Mouse (Mus musculus) MEL (cell line): ENCODE measurements around the gene Ak5. TPM values are rescaled to one million over a fixed set of nuclear protein-coding genes. Genes with fewer than 3 reads are reported as not detected.

ENCODE experiments used
- DNase-seq: peaks from one replicate; pipeline ENCODE4 v3.0.0; 2011; ENCODE audit warnings: low read depth, low spot score
- H3K27ac ChIP-seq: 2 replicates; pipeline ENCODE4 v1.5.1; 2012; ENCODE audit warnings: low read depth, mild to moderate bottlenecking, control low read depth, low read length, moderate library complexity; ENCODE audit not compliant: control insufficient read depth
- H3K27me3 ChIP-seq, 2 experiments: fragments of 150-350 bp in 1 of 2; sonication (generic) in 1 of 2; 2 replicates each; pipeline ENCODE4 v1.6.1; 2012; ENCODE audit warnings: low read length in 2 of 2, mild to moderate bottlenecking in 2 of 2, improper control_type of control experiment in 1 of 2, moderate library complexity in 1 of 2; ENCODE audit not compliant: insufficient read depth in 2 of 2, control insufficient read depth in 1 of 2
- H3K36me3 ChIP-seq, 2 experiments: 2 replicates each; pipeline ENCODE4 v1.6.1; 2012 to 2014; ENCODE audit warnings: low read length in 2 of 2, improper control_type of control experiment in 1 of 2, inconsistent platforms in 1 of 2, mild to moderate bottlenecking in 1 of 2; ENCODE audit not compliant: insufficient read depth in 2 of 2, control insufficient read depth in 1 of 2
- H3K4me1 ChIP-seq, 2 experiments: fragments of 150-350 bp in 1 of 2; sonication (generic) in 1 of 2; 2 replicates each; pipeline ENCODE4 v1.6.1; 2012; ENCODE audit warnings: low read length in 2 of 2, improper control_type of control experiment in 1 of 2, mild to moderate bottlenecking in 1 of 2; ENCODE audit not compliant: insufficient read depth in 2 of 2, control insufficient read depth in 1 of 2
- H3K4me3 ChIP-seq, 2 experiments: fragments of 150-350 bp in 1 of 2; sonication (generic) in 1 of 2; 2 replicates each; pipeline ENCODE4 v1.5.1; 2012; ENCODE audit warnings: low read depth in 2 of 2, low read length in 2 of 2, mild to moderate bottlenecking in 2 of 2, moderate library complexity in 2 of 2, control low read depth in 1 of 2, improper control_type of control experiment in 1 of 2; ENCODE audit not compliant: control insufficient read depth in 1 of 2, insufficient read depth in 1 of 2
- H3K79me2 ChIP-seq: 2 replicates; pipeline ENCODE4 v1.6.1; 2012; ENCODE audit warnings: mild to moderate bottlenecking, low read length, moderate library complexity; ENCODE audit not compliant: control insufficient read depth, poor library complexity, insufficient read depth
- H3K9ac ChIP-seq: 2 replicates; pipeline ENCODE4 v1.6.1; 2012; ENCODE audit warnings: low read depth, mild to moderate bottlenecking, control low read depth, low read length, moderate library complexity; ENCODE audit not compliant: control insufficient read depth, poor library complexity, severe bottlenecking
- H3K9me3 ChIP-seq: fragments of 150-350 bp; sonication (generic); replicated peaks from 2 replicates; pipeline ENCODE4 v1.6.1; 2012; ENCODE audit warnings: mild to moderate bottlenecking, low read length, improper control_type of control experiment, moderate library complexity; ENCODE audit not compliant: insufficient read depth
- BHLHE40 ChIP-seq: IDR thresholded peaks from 2 replicates; pipeline ENCODE4 v1.6.1; 2012; ENCODE audit warnings: low read depth, mild to moderate bottlenecking, inconsistent platforms, low read length, improper control_type of control experiment, borderline replicate concordance
- CHD1 ChIP-seq: IDR thresholded peaks from 2 replicates; pipeline ENCODE4 v1.6.1; 2012; ENCODE audit warnings: low read depth, mild to moderate bottlenecking, inconsistent platforms, low read length, improper control_type of control experiment
- CHD2 ChIP-seq: IDR thresholded peaks from 2 replicates; pipeline ENCODE4 v1.6.1; 2011; ENCODE audit warnings: low read length, improper control_type of control experiment
- CTCF ChIP-seq, 3 experiments: IDR thresholded peaks in 2 of 3; conservative IDR thresholded peaks in 1 of 3; 2 replicates each; pipeline ENCODE4 v1.5.1; 2011 to 2012; ENCODE audit warnings: low read length in 3 of 3, low read depth in 2 of 3, mild to moderate bottlenecking in 2 of 3, improper control_type of control experiment in 1 of 3, inconsistent platforms in 1 of 3, mixed read lengths in 1 of 3, moderate library complexity in 1 of 3; ENCODE audit not compliant: control insufficient read depth in 1 of 3, insufficient read depth in 1 of 3, poor library complexity in 1 of 3, severe bottlenecking in 1 of 3
- EP300 ChIP-seq, 2 experiments: IDR thresholded peaks; 2 replicates each; pipeline ENCODE4 v1.6.1; 2011; ENCODE audit warnings: improper control_type of control experiment in 2 of 2, low read length in 2 of 2, low read depth in 1 of 2, mild to moderate bottlenecking in 1 of 2
- GABPA ChIP-seq: IDR thresholded peaks from 2 replicates; pipeline ENCODE4 v1.6.1; 2012; ENCODE audit warnings: low read depth, mild to moderate bottlenecking, inconsistent platforms, low read length, improper control_type of control experiment, moderate library complexity
- GATA1 ChIP-seq: IDR thresholded peaks from 2 replicates; pipeline ENCODE4 v1.6.1; 2011; ENCODE audit warnings: low read depth, low read length, improper control_type of control experiment
- JUND ChIP-seq: IDR thresholded peaks from 2 replicates; pipeline ENCODE4 v1.6.1; 2011; ENCODE audit warnings: low read depth, mild to moderate bottlenecking, improper control_type of control experiment, low read length
- KAT2A ChIP-seq: conservative IDR thresholded peaks from 2 replicates; pipeline ENCODE4 v1.6.1; 2012; ENCODE audit warnings: low read depth, low read length, improper control_type of control experiment, inconsistent platforms
- MAFK ChIP-seq: IDR thresholded peaks from 2 replicates; pipeline ENCODE4 v1.6.1; 2011; ENCODE audit warnings: low read depth, mild to moderate bottlenecking, low read length, improper control_type of control experiment, borderline replicate concordance
- MAX ChIP-seq: IDR thresholded peaks from 2 replicates; pipeline ENCODE4 v1.6.1; 2011; ENCODE audit warnings: low read length, improper control_type of control experiment
- MEF2A ChIP-seq: IDR thresholded peaks from 2 replicates; pipeline ENCODE4 v1.6.1; 2014; ENCODE audit warnings: low read depth, mild to moderate bottlenecking, inconsistent platforms, low read length, improper control_type of control experiment; ENCODE audit not compliant: poor library complexity, insufficient replicate concordance, severe bottlenecking; ENCODE audit errors: extremely low read depth
- MXI1 ChIP-seq: IDR thresholded peaks from 2 replicates; pipeline ENCODE4 v1.6.1; 2011; ENCODE audit warnings: mild to moderate bottlenecking, low read depth, low read length, improper control_type of control experiment
- MYB ChIP-seq: IDR thresholded peaks from 2 replicates; pipeline ENCODE4 v1.6.1; 2011; ENCODE audit warnings: mild to moderate bottlenecking, low read depth, low read length, improper control_type of control experiment
- MYC ChIP-seq: IDR thresholded peaks from 2 replicates; pipeline ENCODE4 v1.6.1; 2011; ENCODE audit warnings: low read depth, mild to moderate bottlenecking, low read length, improper control_type of control experiment, moderate library complexity
- POLR2AphosphoS5 ChIP-seq: IDR thresholded peaks from 2 replicates; pipeline ENCODE4 v1.6.1; 2012; ENCODE audit warnings: low read depth, borderline replicate concordance, mild to moderate bottlenecking, inconsistent platforms, low read length, moderate library complexity, mixed read lengths
- RAD21 ChIP-seq: IDR thresholded peaks from 2 replicates; pipeline ENCODE4 v1.6.1; 2011; ENCODE audit warnings: mild to moderate bottlenecking, low read depth, low read length, improper control_type of control experiment
- SMC3 ChIP-seq: IDR thresholded peaks from 2 replicates; pipeline ENCODE4 v1.6.1; 2011; ENCODE audit warnings: low read depth, low read length, improper control_type of control experiment
- TAL1 ChIP-seq: IDR thresholded peaks from 2 replicates; pipeline ENCODE4 v1.6.1; 2012; ENCODE audit warnings: mild to moderate bottlenecking, inconsistent platforms, low read length, moderate library complexity, mixed read lengths
- TBP ChIP-seq: IDR thresholded peaks from 2 replicates; pipeline ENCODE4 v1.8.0; 2011; ENCODE audit warnings: low read depth, low read length, improper control_type of control experiment
- TCF12 ChIP-seq: IDR thresholded peaks from 2 replicates; pipeline ENCODE4 v1.6.1; 2014; ENCODE audit warnings: low read depth, mild to moderate bottlenecking, inconsistent platforms, low read length, improper control_type of control experiment, moderate library complexity
- ZC3H11A ChIP-seq: IDR thresholded peaks from 2 replicates; pipeline ENCODE4 v1.6.1; 2012; ENCODE audit warnings: low read depth, mild to moderate bottlenecking, inconsistent platforms, low read length, improper control_type of control experiment
- ZKSCAN1 ChIP-seq: IDR thresholded peaks from 2 replicates; pipeline ENCODE4 v1.6.1; 2012; ENCODE audit warnings: low read depth, mild to moderate bottlenecking, inconsistent platforms, low read length, improper control_type of control experiment, moderate library complexity
- ZNF384 ChIP-seq: IDR thresholded peaks from 2 replicates; pipeline ENCODE4 v1.6.1; 2012; ENCODE audit warnings: low read depth, mild to moderate bottlenecking, inconsistent platforms, low read length, improper control_type of control experiment
- polyA plus RNA-seq, 2 experiments: library from polyadenylated mRNA; stranded (reverse) in 1 of 2; unstranded in 1 of 2; fragments of >175 nt in 1 of 2; fragments of >200 nt in 1 of 2; gene quantifications; 2 replicates each; pipeline versions ENCODE4 v1.2.1 to v1.2.4; 2012; ENCODE audit warnings: low replicate concordance in 2 of 2, low read depth in 1 of 2; ENCODE audit not compliant: insufficient read length in 2 of 2, insufficient read depth in 1 of 2, missing spikeins in 1 of 2
- total RNA-seq: library from RNA; depleted of rRNA; stranded (reverse); fragments of 300-350 nt; gene quantifications from 2 replicates; pipeline ENCODE4 v1.2.3, GENCODE M21; 2012

Gene Ak5
- total and polyA plus RNA-seq, 3 experiments: 0.06 to 0.31 TPM; not detected in 1

GRCm38 (mm10) chr3:152474582-152475277, 193.4 kb downstream of the Ak5 start:
- TF ChIP-seq GABPA (no peak), CTCF (IDR thresholded peaks at IDR 0.05 in 2 of 3, conservative IDR thresholded peaks at IDR 0.05 in 1 of 3; ENCODE audit: control insufficient read depth in 1 of 3, insufficient read depth in 1 of 3, low read depth in 2 of 3, low read length in 3 of 3, poor library complexity in 1 of 3, severe bottlenecking in 1 of 3) (peak; percentile 76 to 91 (median 88)), MAX (peak; percentile 49; the same call in 1 of the 2 replicates), MXI1 (peak; percentile 73), TBP (peak; percentile 30; the same call in 1 of the 2 replicates), SMC3 (peak; percentile 97), RAD21 (peak; percentile 75), ZC3H11A (peak; percentile 74), MYC (peak; percentile 67; the same call in 1 of the 2 replicates), MYB (no peak), EP300 (IDR thresholded peaks at IDR 0.05; ENCODE audit: low read depth in 1 of 2, low read length in 2 of 2) (no peak)
- no peak overlapping the region for H3K27ac ChIP-seq
- H3K4me1 ChIP-seq: peaks cover 4 to 10% of the 10 kb centered on the region in 2 experiments
- no peaks in the 10 kb centered on the region; the same call in 1 of the 2 replicates for H3K79me2 ChIP-seq
- DNase-seq: peak; percentile 87
- H3K4me3 ChIP-seq: no peak overlapping the region
- no peaks in the 10 kb centered on the region; a peak in 1 of 4 replicates for H3K36me3 ChIP-seq
- peak overlapping the region; percentile 45 for H3K9ac ChIP-seq
- no peaks in the 10 kb centered on the region for H3K9me3 ChIP-seq
- H3K27me3 ChIP-seq: no peaks in the 10 kb centered on the region

- TF ChIP-seq ZKSCAN1: no peak
- DNase-seq: no peak
- Histone ChIP-seq H3K9me3 (no peaks in the 10 kb centered on the region), H3K27ac (no peak overlapping the region), H3K9ac (no peak overlapping the region), H3K27me3 (no peaks in the 10 kb centered on the region), H3K36me3 (no peaks in the 10 kb centered on the region), H3K79me2 (no peaks in the 10 kb centered on the region), H3K4me3 (no peak overlapping the region), H3K4me1 (peaks cover 2 to 8% of the 10 kb centered on the region in 2 experiments; a peak in 3 of 4 replicates)
Measured at GRCm38 (mm10) chr3:152472676-152473075, 195.5 kb downstream of the Ak5 start.

GRCm38 (mm10) chr3:152470347-152470746, 197.8 kb downstream of the Ak5 start:
- Histone ChIP-seq H3K27ac (no peak overlapping the region), H3K79me2 (no peaks in the 10 kb centered on the region), H3K27me3 (no peaks in the 10 kb centered on the region), H3K4me3 (no peak overlapping the region), H3K9me3 (no peaks in the 10 kb centered on the region), H3K36me3 (no peaks in the 10 kb centered on the region), H3K4me1 (peaks cover 2% of the 10 kb centered on the region in 2 experiments; a peak in 2 of 4 replicates), H3K9ac (no peak overlapping the region)
- no peak for DNase-seq
- TF ChIP-seq ZKSCAN1 (no peak), POLR2AphosphoS5 (no peak), CHD2 (no peak), CTCF (IDR thresholded peaks at IDR 0.05 in 2 of 3, conservative IDR thresholded peaks at IDR 0.05 in 1 of 3; ENCODE audit: control insufficient read depth in 1 of 3, insufficient read depth in 1 of 3, low read depth in 2 of 3, low read length in 3 of 3, poor library complexity in 1 of 3, severe bottlenecking in 1 of 3) (no peak), TAL1 (no peak), GATA1 (no peak), MEF2A (no peak), GABPA (no peak), MAX (no peak), MXI1 (no peak), CHD1 (no peak), TBP (no peak), ZC3H11A (no peak), BHLHE40 (no peak), JUND (no peak), TCF12 (no peak), KAT2A (no peak), EP300 (IDR thresholded peaks at IDR 0.05; ENCODE audit: low read depth in 1 of 2, low read length in 2 of 2) (no peak), ZNF384 (no peak), MAFK (no peak)
